Mouse (Mus musculus) gastrocnemius, adult 18-20 months (tissue): ENCODE data around the gene Foxo1. TPM values are rescaled to one million over a fixed set of nuclear protein-coding genes. Genes with fewer than 3 reads are reported as not detected.

Source experiments
- DNase-seq: peaks from one replicate; pipeline ENCODE4 v3.0.0; 2021; ENCODE audit warnings: low spot score
- total RNA-seq, 2 experiments: library from RNA; stranded (reverse); gene quantifications; 2 replicates each; pipeline ENCODE4 v1.2.3; 2021

The Foxo1 gene
- total RNA-seq, 2 experiments from 2014 or later = 16.0 to 36.1 TPM

- no peak for DNase-seq
Measured at GRCm38 (mm10) chr3:52303301-52303700, 35.2 kb downstream of the Foxo1 start.

GRCm38 (mm10) chr3:52308586-52309321, 40.6 kb downstream of the Foxo1 start:
- no peak for DNase-seq

GRCm38 (mm10) chr3:52320516-52321270, 52.6 kb downstream of the Foxo1 start:
- no peak for DNase-seq

GRCm38 (mm10) chr3:52322401-52323385, 54.6 kb downstream of the Foxo1 start:
- no peak for DNase-seq

GRCm38 (mm10) chr3:52325006-52325405, 56.9 kb downstream of the Foxo1 start:
- DNase-seq = no peak

GRCm38 (mm10) chr3:52326687-52327086, 58.6 kb downstream of the Foxo1 start:
- no peak for DNase-seq

GRCm38 (mm10) chr3:52327146-52327545, 59.0 kb downstream of the Foxo1 start:
- no peak for DNase-seq

- no peak for DNase-seq
Measured at GRCm38 (mm10) chr3:52331709-52332108, 63.6 kb downstream of the Foxo1 start.

GRCm38 (mm10) chr3:52338761-52339160, 70.6 kb downstream of the Foxo1 start:
- DNase-seq = no peak

- DNase-seq = no peak
Measured at GRCm38 (mm10) chr3:52340336-52341034, 72.3 kb downstream of the Foxo1 start.

- no peak for DNase-seq
Measured at GRCm38 (mm10) chr3:52342226-52342625, 74.1 kb downstream of the Foxo1 start.

- no peak for DNase-seq
Measured at GRCm38 (mm10) chr3:52342801-52343200, 74.7 kb downstream of the Foxo1 start.

GRCm38 (mm10) chr3:52343270-52344070, 75.3 kb downstream of the Foxo1 start:
- DNase-seq = no peak

- no peak for DNase-seq
Measured at GRCm38 (mm10) chr3:52345881-52346280, 77.7 kb downstream of the Foxo1 start.

- DNase-seq = no peak
Measured at GRCm38 (mm10) chr3:52346986-52347710, 79.0 kb downstream of the Foxo1 start.

- no peak for DNase-seq
Measured at GRCm38 (mm10) chr3:52347980-52348622, 80.0 kb downstream of the Foxo1 start.

- no peak for DNase-seq
Measured at GRCm38 (mm10) chr3:52350636-52351035, 82.5 kb downstream of the Foxo1 start.

- DNase-seq = no peak
Measured at GRCm38 (mm10) chr3:52351901-52352300, 83.8 kb downstream of the Foxo1 start.

- no peak for DNase-seq
Measured at GRCm38 (mm10) chr3:52354203-52354602, 86.1 kb downstream of the Foxo1 start.
